Mouse (Mus musculus) liver, embryonic 11.5 days (tissue): Measurements from ENCODE around the gene Cd59a. TPM values are rescaled to one million over a fixed set of nuclear protein-coding genes. Genes with fewer than 3 reads are reported as not detected.
"Not testable (repeated sequence)": the region's sequence is repeated elsewhere in the genome, so short reads cannot be mapped to it uniquely, and the experiment has no call there.

Experiments used
- ATAC-seq: fragments of 200-750 bp; cut with Nextera tagmentation; replicated peaks from 2 replicates; pipeline ENCODE4 v1.8.0; 2017; ENCODE audit warnings: moderate number of reproducible peaks, mild to moderate bottlenecking, moderate TSS enrichment, moderate library complexity; ENCODE audit not compliant: low FRiP score
- DNase-seq: peaks from one replicate; pipeline ENCODE4 v3.0.0-alpha.2; 2017; ENCODE audit warnings: low spot score
- H3K27ac ChIP-seq: fragments of 300-500 bp; sonication (generic); 2 replicates; pipeline ENCODE4 v1.5.1; 2014; ENCODE audit warnings: mild to moderate bottlenecking, low read depth, low read length, control low read depth
- H3K27me3 ChIP-seq: fragments of 300-500 bp; sonication (generic); replicated peaks from 2 replicates; pipeline ENCODE4 v1.6.1; 2014; ENCODE audit warnings: low read length, mixed read lengths; ENCODE audit not compliant: control insufficient read depth, insufficient read depth
- H3K36me3 ChIP-seq: fragments of 300-500 bp; sonication (generic); 2 replicates; pipeline ENCODE4 v1.6.1; 2014; ENCODE audit warnings: mild to moderate bottlenecking, low read length, moderate library complexity, mixed read lengths; ENCODE audit not compliant: control insufficient read depth, insufficient read depth
- H3K4me1 ChIP-seq: fragments of 300-500 bp; sonication (generic); replicated peaks from 2 replicates; pipeline ENCODE4 v1.6.1; 2014; ENCODE audit warnings: low read length, mixed read lengths; ENCODE audit not compliant: control insufficient read depth, insufficient read depth
- H3K4me2 ChIP-seq: fragments of 300-500 bp; sonication (generic); 2 replicates; pipeline ENCODE4 v1.6.1; 2014; ENCODE audit warnings: mild to moderate bottlenecking, control low read depth, moderate library complexity
- H3K4me3 ChIP-seq: fragments of 300-500 bp; sonication (generic); 2 replicates; pipeline ENCODE4 v1.5.1; 2014; ENCODE audit warnings: low read depth, low read length, control low read depth
- H3K9ac ChIP-seq: fragments of 300-500 bp; sonication (generic); 2 replicates; pipeline ENCODE4 v1.6.1; 2014; ENCODE audit warnings: low read depth, low read length, control low read depth
- H3K9me3 ChIP-seq: fragments of 300-500 bp; sonication (generic); 2 replicates; pipeline ENCODE4 v1.6.1; 2016; ENCODE audit warnings: low read length, inconsistent platforms, mixed read lengths; ENCODE audit not compliant: control insufficient read depth
- WGBS: fragments of 180-500 bp; shearing (Covaris S2); extraction: QIAGEN DNeasy Blood & Tissue Kit; methylation state at CpG from one replicate; pipeline ENCODE4 v1.1.7; 2014; 5-methylcytosine and 5-hydroxymethylcytosine counted together
- polyA plus RNA-seq: library from polyadenylated mRNA; unstranded; fragments of >200 nt; fragmentation: Nextera tagmentation; extraction: Ambion mirVana; gene quantifications from 2 replicates; pipeline ENCODE4 v1.2.1, GENCODE M21; 2014

Gene Cd59a
- polyA plus RNA-seq, 1 experiment from 2014 or later = 73.4 TPM

DNA sequence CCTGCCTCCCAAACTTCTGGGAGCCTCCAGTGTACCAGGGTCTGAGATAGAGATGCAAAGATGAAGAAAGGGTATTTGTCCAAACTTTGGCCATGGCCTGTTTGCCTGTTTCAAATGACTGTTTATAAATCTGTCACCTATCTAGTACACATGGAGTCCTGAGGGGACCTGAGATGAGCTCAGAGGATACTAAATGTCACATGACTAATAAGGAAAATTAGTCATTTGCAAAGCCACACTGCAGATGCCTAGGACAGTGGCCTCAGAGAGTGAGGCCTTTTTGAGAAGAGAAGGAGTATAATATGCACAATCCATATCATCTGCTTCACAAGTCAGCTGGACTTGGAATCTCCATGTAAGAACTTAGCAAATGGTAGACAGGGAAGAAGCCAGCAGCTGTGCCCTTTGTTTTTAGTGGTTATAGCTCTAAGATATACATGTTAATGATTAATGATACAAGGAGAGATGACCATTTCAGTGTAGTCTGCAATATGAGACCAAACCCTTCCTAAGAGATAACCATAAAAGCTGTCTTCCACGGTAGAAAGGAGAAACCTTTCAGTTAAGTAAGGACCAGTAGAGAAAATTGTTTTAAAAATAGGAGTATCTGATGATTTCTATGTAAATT lies 15.7 kb downstream of the Cd59a start:
- H3K9ac ChIP-seq, ATAC-seq, H3K9me3 ChIP-seq, H3K4me2 ChIP-seq, H3K36me3 ChIP-seq, H3K4me3 ChIP-seq, H3K27ac ChIP-seq, H3K27me3 ChIP-seq, DNase-seq: not testable (repeated sequence)
- H3K4me1 ChIP-seq = peaks cover 13% of the 10 kb centered on the region
- WGBS = no CpG with 5 or more reads among the region's 1 CpGs

- H3K4me3 ChIP-seq, DNase-seq, H3K27ac ChIP-seq, H3K9me3 ChIP-seq, H3K9ac ChIP-seq, H3K27me3 ChIP-seq, H3K4me2 ChIP-seq, H3K36me3 ChIP-seq: not testable (repeated sequence)
- peaks cover 11% of the 10 kb centered on the region for H3K4me1 ChIP-seq
- ATAC-seq = peak; percentile 52
These were observed 18.0 kb downstream of the Cd59a start for GRCm38 (mm10) chr2:104113563-104113962.

- ATAC-seq (no peak), DNase-seq (no peak)
- Histone ChIP-seq H3K4me2 (no peak overlapping the region), H3K27ac (no peak overlapping the region), H3K36me3 (no peaks in the 10 kb centered on the region), H3K27me3 (no peaks in the 10 kb centered on the region), H3K9me3 (no peaks in the 10 kb centered on the region), H3K4me1 (peaks cover 3% of the 10 kb centered on the region), H3K4me3 (no peak overlapping the region), H3K9ac (no peak overlapping the region)
- 87% methylated on average over 3 of the region's 3 CpGs for WGBS
These were observed 19.3 kb downstream of the Cd59a start for GRCm38 (mm10) chr2:104114898-104115297.

DNA sequence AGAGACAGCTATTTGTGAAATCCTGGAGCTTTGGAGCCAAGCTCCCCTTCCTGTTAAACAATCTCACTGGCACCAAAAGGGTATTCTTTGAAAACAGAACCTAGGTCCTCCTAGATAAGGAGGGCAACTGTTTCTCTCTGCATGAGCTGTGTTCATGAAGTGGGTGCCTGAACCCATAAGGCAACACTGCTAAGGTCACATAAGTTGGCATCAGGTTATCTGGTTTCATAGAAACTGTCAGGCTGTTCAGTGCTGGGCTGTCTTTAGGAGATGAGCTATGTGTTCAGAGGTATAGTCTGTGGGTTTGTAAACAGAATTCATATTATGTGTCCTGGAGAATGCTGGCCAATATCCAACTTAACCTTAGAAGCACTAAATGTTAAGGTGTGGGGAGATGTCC lies 21.6 kb downstream of the Cd59a start:
- H3K27ac ChIP-seq, H3K9me3 ChIP-seq, H3K4me2 ChIP-seq, H3K4me3 ChIP-seq, ATAC-seq, DNase-seq, H3K36me3 ChIP-seq, H3K27me3 ChIP-seq, H3K9ac ChIP-seq: not testable (repeated sequence)
- peaks cover 20% of the 10 kb centered on the region for H3K4me1 ChIP-seq

DNA sequence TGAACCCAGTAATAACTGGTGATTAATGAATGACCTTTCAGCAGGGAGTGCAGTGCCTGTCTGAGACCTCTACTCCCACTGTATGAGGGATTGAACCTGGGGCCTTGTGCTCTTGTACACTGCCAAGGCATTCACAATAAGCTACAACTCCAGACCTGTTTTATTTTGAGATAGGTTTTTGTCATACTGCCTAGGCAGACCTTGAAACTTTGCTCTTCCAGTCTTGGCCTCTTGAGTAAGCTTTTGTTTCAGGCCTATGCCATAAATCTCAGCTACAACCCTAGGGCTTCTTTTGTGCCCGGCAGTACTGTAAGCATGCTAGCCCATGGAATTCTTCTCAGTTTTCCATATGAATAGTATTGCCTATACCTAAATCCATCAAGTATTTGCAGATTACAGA lies 23.5 kb downstream of the Cd59a start:
- Histone ChIP-seq H3K4me1 (peaks cover 32% of the 10 kb centered on the region), H3K27ac (no peak overlapping the region), H3K9me3 (no peaks in the 10 kb centered on the region), H3K4me2 (no peak overlapping the region), H3K4me3 (no peak overlapping the region), H3K27me3 (no peaks in the 10 kb centered on the region), H3K36me3 (no peaks in the 10 kb centered on the region), H3K9ac (no peak overlapping the region)
- 79% methylated on average over 1 of the region's 1 CpGs for WGBS
- DNase-seq (no peak), ATAC-seq (no peak)

GRCm38 (mm10) chr2:104120312-104120711 lies 24.7 kb downstream of the Cd59a start:
- no peak overlapping the region for H3K4me3 ChIP-seq
- no peak overlapping the region; the same call in 1 of the 2 replicates for H3K27ac ChIP-seq
- no peak overlapping the region for H3K9ac ChIP-seq
- 62% methylated on average over 6 of the region's 6 CpGs for WGBS
- no peaks in the 10 kb centered on the region; the same call in 1 of the 2 replicates for H3K27me3 ChIP-seq
- DNase-seq (no peak), ATAC-seq (no peak)
- H3K9me3 ChIP-seq = no peaks in the 10 kb centered on the region
- peaks cover 37% of the 10 kb centered on the region for H3K4me1 ChIP-seq
- no peak overlapping the region for H3K4me2 ChIP-seq
- no peaks in the 10 kb centered on the region for H3K36me3 ChIP-seq

- H3K9me3 ChIP-seq = no peaks in the 10 kb centered on the region
- H3K4me2 ChIP-seq = peak overlapping the region; percentile 99
- H3K27me3 ChIP-seq = peaks cover 4% of the 10 kb centered on the region; the same call in 1 of the 2 replicates
- peak overlapping the region; percentile 54 for H3K9ac ChIP-seq
- 51% methylated on average over 8 of the region's 8 CpGs for WGBS
- H3K36me3 ChIP-seq = no peaks in the 10 kb centered on the region
- H3K4me1 ChIP-seq = peaks cover 37% of the 10 kb centered on the region
- H3K27ac ChIP-seq = peak overlapping the region; percentile 79
- DNase-seq = no peak
- peak; percentile 67 for ATAC-seq
- peak overlapping the region; percentile 59 for H3K4me3 ChIP-seq
These were observed 26.3 kb downstream of the Cd59a start for GRCm38 (mm10) chr2:104121681-104122504.

- peak within 1 kb of the TSS; percentile 59 for H3K4me3 ChIP-seq
- ATAC-seq (peak; percentile 89), DNase-seq (peak; percentile 92)
- no peaks in the 10 kb centered on the region for H3K36me3 ChIP-seq
- under 1% methylated on average over 74 of the region's 74 CpGs for whole genome bisulfite sequencing
- H3K4me2 ChIP-seq = peak within 1 kb of the TSS; percentile 99
- peaks cover 37% of the 10 kb centered on the region for H3K4me1 ChIP-seq
- no peaks in the 10 kb centered on the region for H3K9me3 ChIP-seq
- peak within 1 kb of the TSS; percentile 77 for H3K9ac ChIP-seq
- peak within 1 kb of the TSS; percentile 79 for H3K27ac ChIP-seq
- peaks cover 4% of the 10 kb centered on the region; the same call in 1 of the 2 replicates for H3K27me3 ChIP-seq
These were observed 27.1 kb downstream of the Cd59a start, which contains the start of gene A930018P22Rik for GRCm38 (mm10) chr2:104122505-104123378. Gene A930018P22Rik (plus strand): TSS chr2:104122769.
